In genomic region chr2:25877250-25877735, GRCm38 (mm10) we compare ENCODE assay signal across 9 mouse cellular contexts. TPM values are rescaled to one million over a fixed set of nuclear protein-coding genes. Genes with fewer than 3 reads are reported as not detected.
DNase-seq lines count a peak whose midpoint lies in the region; ATAC-seq lines count a peak whose summit lies in the region.
"Had no signal": no experiment of that assay in that cellular context is flagged by ENCODE, and none has a peak within 500 bp of the region (broad histone marks: within the 10 kb centered on the region; RNA-seq: fewer than 3 reads in every experiment).

No protein-coding gene starts in this region.

- 24% methylated on average over 7 of the region's 7 CpGs for whole genome bisulfite sequencing in lung, embryonic 15.5 days
- 13% methylated on average over 6 of the region's 7 CpGs for WGBS in forebrain, embryonic 16.5 days
- 31% methylated on average over 7 of the region's 7 CpGs for WGBS in liver, embryonic 13.5 days (ENCODE audit: insufficient replicate concordance)

- H3K4me2 ChIP-seq in lung, embryonic 15.5 days: peak overlapping the region; percentile 51
- peak overlapping the region; percentile 70 for H3K4me2 ChIP-seq in forebrain, embryonic 16.5 days (ENCODE audit: low read length)
- peak overlapping the region; percentile 13; the same call in 1 of the 2 replicates for H3K4me2 ChIP-seq in liver, embryonic 13.5 days

- no peaks in the 10 kb centered on the region for H3K9me3 ChIP-seq in lung, embryonic 15.5 days
- H3K9me3 ChIP-seq in forebrain, embryonic 16.5 days (ENCODE audit: control insufficient read depth, low read length): no peaks in the 10 kb centered on the region
- H3K9me3 ChIP-seq in liver, embryonic 13.5 days (replicated peaks): no peaks in the 10 kb centered on the region

- DNase-seq in lung, postnatal 14 days: no peak
- no peak for DNase-seq in liver, embryonic 13.5 days
- no peak for DNase-seq in thymus, postnatal 36 days
- DNase-seq in adrenal gland, adult (ENCODE audit: inconsistent age in 2 of 2, low spot score in 1 of 2): no peak
- DNase-seq: gastrocnemius, postnatal 25 days had no signal

- peaks cover 43% of the 10 kb centered on the region for H3K27me3 ChIP-seq in lung, embryonic 15.5 days
- H3K27me3 ChIP-seq in forebrain, embryonic 16.5 days (replicated peaks; ENCODE audit: control insufficient read depth, insufficient read depth, low read length): no peaks in the 10 kb centered on the region; the same call in none of the 2 replicates
- peaks cover 51% of the 10 kb centered on the region for H3K27me3 ChIP-seq in liver, embryonic 13.5 days

- no peaks in the 10 kb centered on the region for H3K36me3 ChIP-seq in lung, embryonic 15.5 days
- no peaks in the 10 kb centered on the region for H3K36me3 ChIP-seq in forebrain, embryonic 16.5 days (ENCODE audit: control insufficient read depth, insufficient read depth)
- no peaks in the 10 kb centered on the region for H3K36me3 ChIP-seq in liver, embryonic 13.5 days

- no peaks in the 10 kb centered on the region for H3K4me1 ChIP-seq in lung, embryonic 15.5 days
- peaks cover 9% of the 10 kb centered on the region; the same call in 1 of the 2 replicates for H3K4me1 ChIP-seq in forebrain, embryonic 16.5 days (replicated peaks; ENCODE audit: control insufficient read depth, insufficient read depth, low read length)
- no peaks in the 10 kb centered on the region for H3K4me1 ChIP-seq in liver, embryonic 13.5 days (replicated peaks)

- H3K27ac ChIP-seq in lung, embryonic 15.5 days: no peak overlapping the region
- no peak overlapping the region for H3K27ac ChIP-seq in forebrain, embryonic 16.5 days (ENCODE audit: low read length)
- H3K27ac ChIP-seq in liver, embryonic 13.5 days: no peak overlapping the region

- ATAC-seq in lung, embryonic 15.5 days (ENCODE audit: borderline replicate concordance, extremely low read depth, low FRiP score, low TSS enrichment): no peak
- peak; percentile 38 for ATAC-seq in forebrain, embryonic 16.5 days
- no peak for ATAC-seq in liver, embryonic 13.5 days (ENCODE audit: low read depth)
- no peak for ATAC-seq in megakaryocyte, adult 5-6 weeks (ENCODE audit: poor library complexity, severe bottlenecking)

- H3K4me3 ChIP-seq in lung, embryonic 15.5 days: no peak overlapping the region
- H3K4me3 ChIP-seq in forebrain, embryonic 16.5 days (replicated peaks; ENCODE audit: low read length): peak overlapping the region; percentile 56
- H3K4me3 ChIP-seq in liver, embryonic 13.5 days (replicated peaks): no peak overlapping the region

- H3K9ac ChIP-seq in lung, embryonic 15.5 days: no peak overlapping the region
- H3K9ac ChIP-seq in forebrain, embryonic 16.5 days (replicated peaks; ENCODE audit: low read depth, low read length): peak overlapping the region; percentile 76
- H3K9ac ChIP-seq in liver, embryonic 13.5 days: no peak overlapping the region

RNA-seq across cellular contexts. Expression of gene Kcnt1, which starts 13.8 kb away (rescaled TPM):
- polyA plus RNA-seq in lung, embryonic 15.5 days (2015; fragmentation: Nextera tagmentation; extraction: Ambion mirVana): 0.14 and 0.22 TPM in 2 replicates
- 6.0 and 13.3 TPM in 2 replicates for polyA plus RNA-seq in forebrain, embryonic 16.5 days (2015; fragmentation: Nextera tagmentation; extraction: Ambion mirVana)
- polyA plus RNA-seq in liver, embryonic 13.5 days (2015; fragmentation: Nextera tagmentation; extraction: Ambion mirVana): 0.09 TPM in 1 of 2 replicates, not detected in the other
- total RNA-seq in megakaryocyte, adult 5-6 weeks (2015): not detected in 2 replicates
- total RNA-seq in megakaryocyte, adult 5-6 weeks (2017): not detected in 2 replicates

RNA-seq across cellular contexts. Expression of gene Sohlh1, which starts 30.2 kb away (rescaled TPM):
- polyA plus RNA-seq in lung, embryonic 15.5 days (2015; fragmentation: Nextera tagmentation; extraction: Ambion mirVana): not detected in 2 replicates
- not detected in 2 replicates for polyA plus RNA-seq in forebrain, embryonic 16.5 days (2015; fragmentation: Nextera tagmentation; extraction: Ambion mirVana)
- polyA plus RNA-seq in liver, embryonic 13.5 days (2015; fragmentation: Nextera tagmentation; extraction: Ambion mirVana): not detected in 2 replicates
- not detected in 2 replicates for total RNA-seq in megakaryocyte, adult 5-6 weeks (2015)
- not detected in 2 replicates for total RNA-seq in megakaryocyte, adult 5-6 weeks (2017)
- total RNA-seq: gastrocnemius, postnatal 25 days; left cerebral cortex, adult 8-10 months had no signal

RNA-seq across cellular contexts. Expression of gene Lcn9, which starts 54.3 kb away (rescaled TPM):
- not detected in 2 replicates for polyA plus RNA-seq in lung, embryonic 15.5 days (2015; fragmentation: Nextera tagmentation; extraction: Ambion mirVana)
- polyA plus RNA-seq in forebrain, embryonic 16.5 days (2015; fragmentation: Nextera tagmentation; extraction: Ambion mirVana): not detected in 2 replicates
- polyA plus RNA-seq in liver, embryonic 13.5 days (2015; fragmentation: Nextera tagmentation; extraction: Ambion mirVana): not detected in 2 replicates
- not detected in 2 replicates for total RNA-seq in megakaryocyte, adult 5-6 weeks (2015)
- total RNA-seq in megakaryocyte, adult 5-6 weeks (2017): not detected in 2 replicates
- total RNA-seq: gastrocnemius, postnatal 25 days; left cerebral cortex, adult 8-10 months had no signal

Comparison
In these comparisons a context has a peak if more than half of its experiments do, and no peak if none do; other contexts are left out.
1. H3K4me2 ChIP-seq: peak in every context shown above with its lines; median percentile 70 in forebrain, embryonic 16.5 days; 51 in lung, embryonic 15.5 days; 13 in liver, embryonic 13.5 days.